Mouse (Mus musculus): ENCODE measurements at regions not wholly inside any gene's neighbourhood (a gene's known extent, or its start where the extent isn't known, plus 50 kb on each side); places are given as distances from the start of the nearest gene placed in this dataset.

DNA sequence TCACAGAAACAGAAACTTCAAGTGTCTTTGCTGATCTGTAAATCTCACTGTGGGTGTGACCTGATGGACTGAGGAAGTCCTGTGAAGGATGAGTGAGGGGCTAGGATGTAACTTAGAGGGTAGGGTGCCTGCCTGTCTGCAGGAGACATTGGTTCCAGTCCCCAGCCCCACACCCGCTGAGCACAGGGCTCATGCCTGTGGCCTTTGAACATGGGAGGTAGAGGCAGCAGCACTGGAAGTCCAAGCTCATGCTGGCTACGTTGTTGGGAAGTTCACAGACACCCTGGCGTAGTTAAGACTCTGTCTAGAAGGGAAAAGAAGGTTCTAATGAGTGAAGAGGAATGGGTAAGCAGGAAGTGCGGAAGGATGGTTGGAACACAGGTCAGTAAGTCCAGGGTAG, 59.7 kb upstream of the Tgm3 start:
- no peak for DNase-seq (ENCODE audit: low read depth)

DNA sequence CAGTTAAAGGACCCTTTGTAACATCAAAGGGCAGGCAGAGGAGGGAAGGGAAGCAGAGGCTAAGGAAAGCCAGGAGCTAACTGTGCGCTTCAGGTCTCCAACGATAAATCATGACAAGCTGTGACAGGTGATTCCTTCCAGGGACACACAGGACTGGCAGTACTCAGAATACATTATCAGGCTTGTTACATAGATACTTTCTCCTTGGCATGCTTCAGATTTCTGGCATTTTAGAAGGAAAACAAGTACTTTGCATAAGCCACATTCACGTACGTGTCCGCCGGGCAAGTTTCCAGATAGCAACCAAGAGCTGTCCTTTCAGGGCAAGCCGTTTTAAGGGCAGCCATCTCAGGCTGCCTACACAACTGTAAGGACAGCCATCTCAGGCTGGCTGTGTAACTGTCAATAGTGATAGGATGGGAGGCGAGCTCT, 56.9 kb upstream of the Tgm3 start:
- DNase-seq (ENCODE audit: low read depth), result no peak

DNA sequence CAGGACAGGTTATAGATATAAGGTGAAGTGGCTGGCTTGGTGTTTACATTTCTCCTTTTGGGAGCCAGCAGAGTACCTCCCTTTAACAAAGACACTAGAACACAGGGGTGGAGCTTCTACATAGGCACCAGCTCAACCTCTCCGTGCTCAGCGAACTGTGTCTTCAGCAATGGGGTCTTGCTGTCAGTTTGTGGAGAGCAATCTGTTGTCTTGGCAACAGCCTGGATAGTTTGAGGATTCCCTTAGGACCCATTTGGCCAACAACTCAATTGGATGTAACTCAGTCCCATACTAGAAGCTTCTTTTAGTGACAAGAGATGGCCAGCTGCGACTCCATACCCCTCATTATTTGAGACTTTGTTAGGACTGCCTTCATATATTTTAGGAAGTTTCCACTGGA, 54.0 kb upstream of the Tgm3 start:
- DNase-seq (ENCODE audit: low read depth), result no peak

DNA sequence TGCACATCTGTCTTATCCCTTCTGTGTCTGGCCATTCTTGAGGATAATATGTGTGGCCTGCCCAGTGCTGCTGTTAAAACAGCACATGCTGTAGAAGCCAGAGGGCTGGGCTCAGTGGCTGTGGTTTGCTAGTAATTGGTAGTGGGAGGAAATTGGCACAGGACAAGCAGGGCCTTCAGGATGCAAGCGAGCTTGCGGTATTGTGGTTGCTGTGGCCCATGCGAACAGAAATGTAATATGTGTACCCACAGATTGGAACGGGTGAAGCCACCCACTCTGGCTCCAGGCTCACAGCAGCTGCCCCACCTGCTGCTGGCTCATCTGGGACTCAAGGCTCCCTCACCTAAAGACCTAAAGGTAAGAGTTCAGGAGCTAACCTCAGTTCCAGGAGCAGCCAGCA, 51.8 kb upstream of the Tgm3 start:
- no peak for DNase-seq (ENCODE audit: low read depth)

DNA sequence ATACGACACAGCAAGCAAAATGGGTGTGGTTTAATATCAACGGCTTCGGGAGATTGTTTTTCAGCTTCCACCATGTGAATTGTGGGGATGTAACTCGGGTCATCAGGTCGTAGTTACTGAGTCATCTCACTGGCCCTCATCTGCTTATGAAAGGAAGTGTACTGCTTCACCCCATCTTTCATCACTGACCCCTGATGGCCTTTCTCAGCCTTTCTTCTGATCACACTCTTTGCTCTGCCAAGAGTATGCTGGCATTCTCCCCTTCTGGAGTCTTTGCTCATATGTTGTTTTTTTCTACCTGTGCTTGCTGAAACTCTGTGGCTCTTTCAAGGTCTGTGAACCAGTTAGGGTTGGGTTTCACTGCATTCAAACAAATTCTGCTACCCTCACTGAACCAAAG, 50.6 kb upstream of the Tgm3 start:
- no peak for DNase-seq (ENCODE audit: low read depth)

Data from NIH3T3 (cell line).